Mouse (Mus musculus) liver, embryonic 13.5 days (tissue): ENCODE data around the gene Map2k7. TPM values are rescaled to one million over a fixed set of nuclear protein-coding genes. Genes with fewer than 3 reads are reported as not detected.
"Not testable (repeated sequence)": the region's sequence is repeated elsewhere in the genome, so short reads cannot be mapped to it uniquely, and the experiment has no call there.

Experiments used
- ATAC-seq: fragments of 200-750 bp; cut with Nextera tagmentation; 2 replicates; pipeline ENCODE4 v1.8.0; 2017; ENCODE audit warnings: low read depth, mild to moderate bottlenecking, moderate number of reproducible peaks, moderate library complexity
- DNase-seq: peaks from one replicate; pipeline ENCODE4 v3.0.0; 2022
- H3K27ac ChIP-seq: fragments of 300-500 bp; sonication (generic); 2 replicates; pipeline ENCODE4 v1.5.1; 2015; ENCODE audit warnings: moderate library complexity, mild to moderate bottlenecking, inconsistent platforms
- H3K27me3 ChIP-seq: fragments of 300-500 bp; sonication (generic); 2 replicates; pipeline ENCODE4 v1.6.1; 2015; ENCODE audit warnings: mild to moderate bottlenecking, inconsistent platforms
- H3K36me3 ChIP-seq: fragments of 300-500 bp; sonication (generic); 2 replicates; pipeline ENCODE4 v1.6.1; 2015; ENCODE audit warnings: mild to moderate bottlenecking, inconsistent platforms
- H3K4me1 ChIP-seq: fragments of 300-500 bp; sonication (generic); replicated peaks from 2 replicates; pipeline ENCODE4 v1.6.1; 2015; ENCODE audit warnings: inconsistent platforms
- H3K4me2 ChIP-seq: fragments of 300-500 bp; sonication (generic); 2 replicates; pipeline ENCODE4 v1.6.1; 2015; ENCODE audit warnings: inconsistent platforms, mild to moderate bottlenecking, moderate library complexity
- H3K4me3 ChIP-seq: fragments of 300-500 bp; sonication (generic); replicated peaks from 2 replicates; pipeline ENCODE4 v1.5.1; 2015; ENCODE audit warnings: mild to moderate bottlenecking, inconsistent platforms
- H3K9ac ChIP-seq: fragments of 300-500 bp; sonication (generic); 2 replicates; pipeline ENCODE4 v1.6.1; 2015; ENCODE audit warnings: mild to moderate bottlenecking, inconsistent platforms
- H3K9me3 ChIP-seq: fragments of 300-500 bp; sonication (generic); replicated peaks from 2 replicates; pipeline ENCODE4 v1.6.1; 2016; ENCODE audit warnings: inconsistent platforms
- WGBS: fragments of 180-500 bp; shearing (Covaris S2); methylation state at CpG from one replicate; pipeline ENCODE4 v1.1.7; 2015; ENCODE audit not compliant: insufficient replicate concordance; 5-methylcytosine and 5-hydroxymethylcytosine counted together
- polyA plus RNA-seq: library from polyadenylated mRNA; unstranded; fragments of >200 nt; fragmentation: Nextera tagmentation; extraction: Ambion mirVana; gene quantifications from 2 replicates; pipeline ENCODE4 v1.2.1, GENCODE M21; 2015

The Map2k7 gene
- polyA plus RNA-seq, 1 experiment from 2014 or later, result 10.6 TPM

GRCm38 (mm10) chr8:4252116-4252760 is 13.7 kb downstream of the Map2k7 start:
- peak overlapping the region; percentile 88 for H3K4me3 ChIP-seq
- H3K36me3 ChIP-seq, result peaks cover 46% of the 10 kb centered on the region
- peaks cover 47% of the 10 kb centered on the region for H3K4me1 ChIP-seq
- peak overlapping the region; percentile 85 for H3K4me2 ChIP-seq
- WGBS, result 35% methylated on average over 8 of the region's 8 CpGs
- H3K27ac ChIP-seq, result peak overlapping the region; percentile 57
- H3K27me3 ChIP-seq, result no peaks in the 10 kb centered on the region
- ATAC-seq (no peak), DNase-seq (no peak)
- no peaks in the 10 kb centered on the region for H3K9me3 ChIP-seq
- peak overlapping the region; percentile 87 for H3K9ac ChIP-seq

- ATAC-seq (peak; percentile 92), DNase-seq (peak; percentile 95)
- under 1% methylated on average over 69 of the region's 69 CpGs for WGBS
- peaks cover 38% of the 10 kb centered on the region for H3K36me3 ChIP-seq
- peak within 1 kb of the TSS; percentile 88 for H3K4me3 ChIP-seq
- H3K27me3 ChIP-seq, result no peaks in the 10 kb centered on the region
- no peaks in the 10 kb centered on the region for H3K9me3 ChIP-seq
- H3K4me2 ChIP-seq, result peak within 1 kb of the TSS; percentile 85
- H3K9ac ChIP-seq, result peak within 1 kb of the TSS; percentile 87
- peaks cover 46% of the 10 kb centered on the region for H3K4me1 ChIP-seq
- H3K27ac ChIP-seq, result peak within 1 kb of the TSS; percentile 82
Measured at GRCm38 (mm10) chr8:4252934-4253841, 14.6 kb downstream of the Map2k7 start, which contains the start of gene Snapc2. TSS of gene Snapc2 (plus strand) at chr8:4253080.

- peak overlapping the region; percentile 87 for H3K9ac ChIP-seq
Measured at GRCm38 (mm10) chr8:4254001-4254400, 15.5 kb downstream of the Map2k7 start.

GRCm38 (mm10) chr8:4255471-4255870 is 16.9 kb downstream of the Map2k7 start:
- ATAC-seq, H3K4me2 ChIP-seq, H3K27me3 ChIP-seq, H3K9ac ChIP-seq, H3K9me3 ChIP-seq, H3K27ac ChIP-seq, H3K4me3 ChIP-seq, DNase-seq: not testable (repeated sequence)
- Histone ChIP-seq H3K36me3 (peaks cover 34% of the 10 kb centered on the region), H3K4me1 (peaks cover 54% of the 10 kb centered on the region)
- 65% methylated on average over 7 of the region's 7 CpGs for WGBS

More at GRCm38 (mm10) chr8:4254001-4254400, 15.5 kb downstream of the Map2k7 start:
- Histone ChIP-seq H3K4me1 (peaks cover 51% of the 10 kb centered on the region), H3K27ac (no peak overlapping the region; the same call in 1 of the 2 replicates), H3K4me3 (peak overlapping the region; percentile 88), H3K36me3 (peaks cover 33% of the 10 kb centered on the region), H3K4me2 (peak overlapping the region; percentile 85), H3K9me3 (no peaks in the 10 kb centered on the region), H3K27me3 (no peaks in the 10 kb centered on the region)
- WGBS, result 67% methylated on average over 6 of the region's 6 CpGs
- DNase-seq, result no peak
- no peak for ATAC-seq

GRCm38 (mm10) chr8:4256911-4257310 is 18.4 kb downstream of the Map2k7 start:
- H3K36me3 ChIP-seq, result peaks cover 48% of the 10 kb centered on the region
- H3K9me3 ChIP-seq, result no peaks in the 10 kb centered on the region
- H3K9ac ChIP-seq, result no peak overlapping the region
- DNase-seq (no peak), ATAC-seq (no peak)
- no peak overlapping the region for H3K27ac ChIP-seq
- H3K4me1 ChIP-seq, result peaks cover 43% of the 10 kb centered on the region
- H3K4me3 ChIP-seq, result no peak overlapping the region
- WGBS, result 59% methylated on average over 4 of the region's 4 CpGs
- H3K4me2 ChIP-seq, result no peak overlapping the region
- no peaks in the 10 kb centered on the region for H3K27me3 ChIP-seq

- no peaks in the 10 kb centered on the region for H3K27me3 ChIP-seq
- H3K4me3 ChIP-seq, result no peak overlapping the region
- H3K4me1 ChIP-seq, result peaks cover 39% of the 10 kb centered on the region
- no peak for ATAC-seq
- WGBS, result 84% methylated on average over 4 of the region's 4 CpGs
- H3K9me3 ChIP-seq, result no peaks in the 10 kb centered on the region
- DNase-seq, result no peak
- no peak overlapping the region for H3K9ac ChIP-seq
- H3K36me3 ChIP-seq, result peaks cover 52% of the 10 kb centered on the region
- H3K4me2 ChIP-seq, result no peak overlapping the region
- H3K27ac ChIP-seq, result no peak overlapping the region
Measured at GRCm38 (mm10) chr8:4257350-4257749, 18.8 kb downstream of the Map2k7 start.

GRCm38 (mm10) chr8:4258233-4258632 is 19.7 kb downstream of the Map2k7 start:
- DNase-seq (peak; percentile 67), ATAC-seq (peak; percentile 42)
- peaks cover 61% of the 10 kb centered on the region for H3K36me3 ChIP-seq
- H3K4me3 ChIP-seq, result peak overlapping the region; percentile 68
- 3% methylated on average over 35 of the region's 35 CpGs for WGBS
- no peaks in the 10 kb centered on the region for H3K27me3 ChIP-seq
- peak overlapping the region; percentile 99 for H3K4me2 ChIP-seq
- H3K9me3 ChIP-seq, result no peaks in the 10 kb centered on the region
- H3K27ac ChIP-seq, result no peak overlapping the region
- peak overlapping the region; percentile 68 for H3K9ac ChIP-seq
- peaks cover 36% of the 10 kb centered on the region for H3K4me1 ChIP-seq

- peak overlapping the region; percentile 68 for H3K4me3 ChIP-seq
- peak; percentile 61 for ATAC-seq
- H3K27me3 ChIP-seq, result no peaks in the 10 kb centered on the region
- no peaks in the 10 kb centered on the region for H3K9me3 ChIP-seq
- peak overlapping the region; percentile 68 for H3K9ac ChIP-seq
- peaks cover 32% of the 10 kb centered on the region for H3K4me1 ChIP-seq
- H3K27ac ChIP-seq, result peak overlapping the region; percentile 59
- H3K36me3 ChIP-seq, result peaks cover 66% of the 10 kb centered on the region
- peak overlapping the region; percentile 99 for H3K4me2 ChIP-seq
- 0% methylated on average over 31 of the region's 32 CpGs for WGBS
- peak; percentile 33 for DNase-seq
Measured at GRCm38 (mm10) chr8:4258678-4259077, 20.1 kb downstream of the Map2k7 start.

- Histone ChIP-seq H3K4me1 (peaks cover 27% of the 10 kb centered on the region), H3K4me3 (peak within 1 kb of the TSS; percentile 68), H3K4me2 (peak within 1 kb of the TSS; percentile 99), H3K36me3 (peaks cover 70% of the 10 kb centered on the region), H3K9me3 (no peaks in the 10 kb centered on the region), H3K27ac (peak within 1 kb of the TSS; percentile 77), H3K27me3 (no peaks in the 10 kb centered on the region), H3K9ac (peak within 1 kb of the TSS; percentile 68)
- ATAC-seq, result peak; percentile 94
- DNase-seq, result peak; percentile 94
- WGBS, result 9% methylated on average over 33 of the region's 33 CpGs
Measured at GRCm38 (mm10) chr8:4259125-4259804, 20.7 kb downstream of the Map2k7 start, which contains the start of gene Ctxn1. TSS of gene Ctxn1 (minus strand) at chr8:4259274.

- H3K36me3 ChIP-seq, result peaks cover 70% of the 10 kb centered on the region
- DNase-seq (no peak), ATAC-seq (no peak)
- no peaks in the 10 kb centered on the region for H3K27me3 ChIP-seq
- peak overlapping the region; percentile 99; the same call in 1 of the 2 replicates for H3K4me2 ChIP-seq
- peaks cover 26% of the 10 kb centered on the region for H3K4me1 ChIP-seq
- WGBS, result 88% methylated on average over 4 of the region's 4 CpGs
- no peak overlapping the region; the same call in 1 of the 2 replicates for H3K4me3 ChIP-seq
- peak overlapping the region; percentile 77 for H3K27ac ChIP-seq
- no peaks in the 10 kb centered on the region for H3K9me3 ChIP-seq
- H3K9ac ChIP-seq, result peak overlapping the region; percentile 58; the same call in 1 of the 2 replicates
Measured at GRCm38 (mm10) chr8:4259805-4260170, 21.2 kb downstream of the Map2k7 start.
